Mouse (Mus musculus) bone marrow, adult 2 months (tissue): ENCODE results near the gene Ell3. TPM values are rescaled to one million over a fixed set of nuclear protein-coding genes. Genes with fewer than 3 reads are reported as not detected.

Source experiments
- H3K27ac ChIP-seq: fragments of 200-500 bp; 2 replicates; pipeline ENCODE4 v1.5.1; 2012; ENCODE audit warnings: low read depth, mild to moderate bottlenecking, control low read depth, inconsistent platforms, low read length; ENCODE audit not compliant: control insufficient read depth, poor library complexity, insufficient read depth
- H3K4me1 ChIP-seq: fragments of 200-500 bp; 2 replicates; pipeline ENCODE4 v1.6.1; 2011; ENCODE audit warnings: low read length; ENCODE audit not compliant: control insufficient read depth, insufficient read depth
- H3K4me3 ChIP-seq: fragments of 200-500 bp; replicated peaks from 2 replicates; pipeline ENCODE3; 2011; ENCODE audit warnings: mild to moderate bottlenecking, low read depth, low read length, control low read depth; ENCODE audit not compliant: control insufficient read depth
- CTCF ChIP-seq: fragments of 200-500 bp; IDR thresholded peaks from 2 replicates; pipeline ENCODE4 v1.5.1; 2011; ENCODE audit warnings: low read length, control low read depth; ENCODE audit not compliant: control insufficient read depth, insufficient read depth
- POLR2A ChIP-seq: fragments of 200-500 bp; IDR thresholded peaks from 2 replicates; pipeline ENCODE4 v1.6.1; 2011; ENCODE audit warnings: low read depth, mild to moderate bottlenecking, control low read depth, low read length, borderline replicate concordance; ENCODE audit not compliant: control insufficient read depth
- WGBS: fragments of 180-500 bp; shearing (Covaris S2); methylation state at CpG from one replicate; pipeline ENCODE4 v1.1.7; 2018; 5-methylcytosine and 5-hydroxymethylcytosine counted together
- polyA plus RNA-seq: library from polyadenylated mRNA; stranded (reverse); fragments of >200 nt; gene quantifications from 2 replicates; pipeline ENCODE4 v1.2.4, GENCODE M21; 2011; ENCODE audit warnings: low replicate concordance; ENCODE audit not compliant: missing spikeins, insufficient read depth, insufficient read length

Gene Ell3
- polyA plus RNA-seq, 1 experiment: 9.1 TPM

DNA sequence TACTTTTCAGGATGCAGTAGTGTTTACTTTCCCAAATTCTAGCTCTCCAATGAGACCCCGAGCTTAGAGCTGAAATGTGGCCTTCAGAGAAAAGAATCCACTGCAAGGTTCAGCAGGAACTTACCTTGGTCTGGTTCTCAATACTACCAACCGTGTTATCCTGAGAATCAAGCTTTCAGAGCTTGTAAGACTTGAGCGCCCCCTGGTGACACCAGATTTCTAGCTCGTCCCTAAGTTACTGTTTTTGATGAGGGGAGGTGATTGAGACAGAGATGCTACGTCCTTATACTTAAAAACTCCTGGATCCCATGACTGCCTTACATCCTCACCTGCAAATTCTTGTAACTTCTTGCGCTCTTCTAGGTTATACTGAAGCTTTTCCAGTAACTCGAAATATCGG is 47.5 kb downstream of the Ell3 start:
- H3K27ac ChIP-seq: no peak overlapping the region
- no peak for TF ChIP-seq POLR2A
- no peak for TF ChIP-seq CTCF
- H3K4me3 ChIP-seq: no peak overlapping the region
- no peaks in the 10 kb centered on the region for H3K4me1 ChIP-seq
- WGBS: 22% methylated on average over 8 of the region's 8 CpGs

Other genes starting within 250 kb of the Ell3 start
- 14.8 and 20.1 TPM in 2 replicates for gene Trp53bp1, start 172.9 kb downstream of the Ell3 start, polyA plus RNA-seq
- 0.55 and 0.59 TPM in 2 replicates for gene Map1a, start 154.7 kb downstream of the Ell3 start, polyA plus RNA-seq
- gene Ppip5k1, start 88.9 kb downstream of the Ell3 start, polyA plus RNA-seq: 4.3 and 16.7 TPM in 2 replicates
- 4.2 TPM in 1 of 2 replicates, not detected in the other for gene Ckmt1, start 86.6 kb downstream of the Ell3 start, polyA plus RNA-seq
- not detected in 2 replicates for gene Strc, start 57.1 kb downstream of the Ell3 start, polyA plus RNA-seq
- gene Pdia3, start 30.5 kb downstream of the Ell3 start, polyA plus RNA-seq: 113 and 230 TPM in 2 replicates
- gene Catsper2, start 30.5 kb downstream of the Ell3 start, polyA plus RNA-seq: 0.70 and 0.87 TPM in 2 replicates
- gene Serf2, start 4.9 kb upstream of the Ell3 start, polyA plus RNA-seq: 261 and 476 TPM in 2 replicates
- gene Hypk, start 9.0 kb upstream of the Ell3 start, polyA plus RNA-seq: 64.6 and 70.0 TPM in 2 replicates
- 0.66 TPM in 1 of 2 replicates, not detected in the other for gene Serinc4, start 12.5 kb upstream of the Ell3 start, polyA plus RNA-seq
- gene Mfap1b, start 29.8 kb upstream of the Ell3 start, polyA plus RNA-seq: 12.4 and 22.0 TPM in 2 replicates
- 15.5 and 23.0 TPM in 2 replicates for gene Mfap1a, start 62.4 kb upstream of the Ell3 start, polyA plus RNA-seq
- 15.0 and 16.6 TPM in 2 replicates for gene Wdr76, start 62.4 kb upstream of the Ell3 start, polyA plus RNA-seq